Mouse (Mus musculus) layer of hippocampus, postnatal 10 days (tissue): ENCODE measurements around the gene Cphx1. TPM values are rescaled to one million over a fixed set of nuclear protein-coding genes. Genes with fewer than 3 reads are reported as not detected.

ENCODE experiments used
- total RNA-seq, 2 experiments: library from RNA; stranded (reverse); gene quantifications; 2 replicates each; pipeline ENCODE4 v1.2.3; 2021

Gene Cphx1
- total RNA-seq, 2 experiments from 2014 or later, result not detected

Other genes with a start within 250 kb of the Cphx1 start
- 10 to 100 TPM; 25.4 to 26.7 TPM for gene Ppif, start 244.2 kb upstream of the Cphx1 start, total RNA-seq
- 10 to 100 TPM; 52.0 to 55.7 TPM for gene Zcchc24, start 169.3 kb upstream of the Cphx1 start, total RNA-seq
- gene Anxa11, start 96.1 kb upstream of the Cphx1 start, total RNA-seq, result 10 to 100 TPM; 16.6 to 17.0 TPM
- gene Plac9a, start 35.2 kb upstream of the Cphx1 start, total RNA-seq, result 1 to 10 TPM in 1 of 2 experiments, not detected in 1; 2.6 TPM
- 10 to 100 TPM; 13.7 to 21.2 TPM for gene Tmem254a, start 10.6 kb upstream of the Cphx1 start, total RNA-seq
- gene Duxbl1, start 40.3 kb downstream of the Cphx1 start, total RNA-seq, result 1 to 10 TPM in 1 of 2 experiments, not detected in 1; 1.3 TPM
- gene Gm9780, start 104.4 kb downstream of the Cphx1 start, total RNA-seq, result 10 to 100 TPM; 17.5 to 18.8 TPM
- 10 to 100 TPM; 35.1 to 52.3 TPM for gene Tmem254c, start 129.1 kb downstream of the Cphx1 start, total RNA-seq
- not detected for gene Cphx2, start 143.2 kb downstream of the Cphx1 start, total RNA-seq
- not detected for gene Cphx3, start 144.0 kb downstream of the Cphx1 start, total RNA-seq
- 1 to 10 TPM in 1 of 2 experiments, under 1 TPM in 1; 0.22 to 1.1 TPM for gene Duxbl2, start 180.0 kb downstream of the Cphx1 start, total RNA-seq
- gene Plac9b, start 244.2 kb downstream of the Cphx1 start, total RNA-seq, result 10 to 100 TPM; 32.8 to 47.4 TPM